Mouse (Mus musculus) intestine, embryonic 14.5 days (tissue): Measurements from ENCODE around the gene Tspan11. TPM values are rescaled to one million over a fixed set of nuclear protein-coding genes. Genes with fewer than 3 reads are reported as not detected.

ENCODE experiments used
- ATAC-seq: fragments of 200-750 bp; cut with Nextera tagmentation; replicated peaks from 2 replicates; pipeline ENCODE4 v1.8.0; 2017; ENCODE audit warnings: low read depth, moderate number of reproducible peaks, moderate TSS enrichment, moderate library complexity; ENCODE audit not compliant: low FRiP score, low TSS enrichment
- DNase-seq: peaks from one replicate; pipeline ENCODE4 v3.0.0-alpha.2; 2018; ENCODE audit warnings: low spot score
- H3K27ac ChIP-seq: fragments of 300-500 bp; sonication (generic); 2 replicates; pipeline ENCODE4 v1.5.1; 2014; ENCODE audit warnings: low read depth, mild to moderate bottlenecking, control low read depth
- H3K27me3 ChIP-seq: fragments of 300-500 bp; sonication (generic); replicated peaks from 2 replicates; pipeline ENCODE4 v1.6.1; 2014; ENCODE audit warnings: low read length, control low read depth; ENCODE audit not compliant: control insufficient read depth, insufficient read depth
- H3K36me3 ChIP-seq: fragments of 300-500 bp; sonication (generic); 2 replicates; pipeline ENCODE4 v1.6.1; 2014; ENCODE audit warnings: low read length, control low read depth; ENCODE audit not compliant: control insufficient read depth, insufficient read depth
- H3K4me1 ChIP-seq: fragments of 300-500 bp; sonication (generic); replicated peaks from 2 replicates; pipeline ENCODE4 v1.6.1; 2014; ENCODE audit warnings: low read length, control low read depth, mixed read lengths; ENCODE audit not compliant: control insufficient read depth, insufficient read depth
- H3K4me2 ChIP-seq: fragments of 300-500 bp; sonication (generic); 2 replicates; pipeline ENCODE4 v1.6.1; 2014; ENCODE audit warnings: low read length
- H3K4me3 ChIP-seq: fragments of 300-500 bp; sonication (generic); 2 replicates; pipeline ENCODE4 v1.5.1; 2014; ENCODE audit warnings: low read depth, low read length, control low read depth, mixed read lengths
- H3K9ac ChIP-seq: fragments of 300-500 bp; sonication (generic); 2 replicates; pipeline ENCODE4 v1.6.1; 2014; ENCODE audit warnings: mild to moderate bottlenecking, low read length
- H3K9me3 ChIP-seq: fragments of 300-500 bp; sonication (generic); 2 replicates; pipeline ENCODE4 v1.6.1; 2016; ENCODE audit warnings: low read length, control low read depth; ENCODE audit not compliant: control insufficient read depth
- whole genome bisulfite sequencing: fragments of 180-500 bp; shearing (Covaris S2); extraction: QIAGEN DNeasy Blood & Tissue Kit; methylation state at CpG from one replicate; pipeline ENCODE4 v1.1.7; 2014; 5-methylcytosine and 5-hydroxymethylcytosine counted together
- polyA plus RNA-seq: library from polyadenylated mRNA; unstranded; fragments of >200 nt; fragmentation: Nextera tagmentation; extraction: Ambion mirVana; gene quantifications from 2 replicates; pipeline ENCODE4 v1.2.1, GENCODE M21; 2014

The Tspan11 gene
- polyA plus RNA-seq, 1 experiment from 2014 or later, result 4.1 TPM

GRCm38 (mm10) chr6:127870345-127871324, 16.8 kb upstream of the Tspan11 start:
- Histone ChIP-seq H3K36me3 (no peaks in the 10 kb centered on the region), H3K4me1 (peaks cover 10% of the 10 kb centered on the region)

DNA sequence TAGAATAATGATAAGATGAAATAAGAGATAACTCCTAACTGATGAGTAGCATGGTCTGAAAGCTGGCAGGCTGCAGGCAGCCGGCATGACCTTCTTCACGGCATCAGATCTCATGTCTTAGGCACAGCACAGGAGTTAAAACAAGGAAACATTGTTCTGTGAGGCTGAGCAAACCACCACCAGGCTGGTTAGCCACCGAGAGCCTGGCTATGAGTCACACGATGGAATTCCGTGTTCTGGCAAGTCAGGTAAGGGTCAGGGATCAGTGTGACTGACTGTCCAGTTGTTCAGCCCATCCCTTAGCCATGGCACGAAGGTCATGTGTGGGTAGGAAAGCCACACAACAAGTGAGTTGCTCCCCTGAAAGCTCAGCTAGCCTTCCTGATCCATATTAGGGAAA, 16.0 kb upstream of the Tspan11 start:
- Histone ChIP-seq H3K9me3 (0 out of 2 replicates have a peak, but pooled peaks cover 2% of the 10 kb centered on the region), H3K27ac (no peak overlapping the region), H3K27me3 (no peaks in the 10 kb centered on the region), H3K4me1 (peaks cover 10% of the 10 kb centered on the region), H3K4me3 (no peak overlapping the region), H3K4me2 (no peak overlapping the region), H3K9ac (no peak overlapping the region), H3K36me3 (no peaks in the 10 kb centered on the region)
- ATAC-seq (no peak), DNase-seq (no peak)
- 78% methylated on average over 6 of the region's 6 CpGs for WGBS

More at GRCm38 (mm10) chr6:127870345-127871324, 16.8 kb upstream of the Tspan11 start:
- Histone ChIP-seq H3K9me3 (0 out of 2 replicates have a peak, but pooled peaks cover 2% of the 10 kb centered on the region), H3K4me3 (no peak overlapping the region), H3K27ac (peak overlapping the region; percentile 69), H3K9ac (no peak overlapping the region), H3K4me2 (no peak overlapping the region), H3K27me3 (no peaks in the 10 kb centered on the region)
- DNase-seq (no peak), ATAC-seq (no peak)
- WGBS, result 56% methylated on average over 12 of the region's 12 CpGs

DNA sequence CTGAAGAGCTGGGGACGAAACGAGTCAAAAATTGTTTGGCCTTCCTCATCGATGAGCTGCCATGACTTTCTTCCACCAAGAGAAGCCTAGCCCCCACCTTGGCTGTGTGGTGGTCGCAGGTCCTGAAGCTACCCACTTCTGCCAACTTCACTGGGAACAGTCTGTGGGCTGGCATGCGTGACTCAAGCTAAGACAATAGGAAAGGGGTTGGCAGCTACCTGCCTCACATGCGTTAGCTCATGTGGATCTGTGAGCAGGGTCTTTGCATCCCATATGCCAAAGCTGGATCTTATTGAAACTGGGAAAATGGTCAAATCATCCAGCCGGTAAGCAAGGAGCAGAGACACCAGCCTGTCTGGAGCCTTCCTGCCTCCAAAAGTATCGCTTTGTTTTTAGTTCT, 14.8 kb upstream of the Tspan11 start:
- H3K4me3 ChIP-seq, result no peak overlapping the region
- peaks cover 10% of the 10 kb centered on the region for H3K4me1 ChIP-seq
- H3K27me3 ChIP-seq, result no peaks in the 10 kb centered on the region
- H3K9ac ChIP-seq, result no peak overlapping the region
- no peak for DNase-seq
- 0 out of 2 replicates have a peak, but pooled peaks cover 2% of the 10 kb centered on the region for H3K9me3 ChIP-seq
- no peaks in the 10 kb centered on the region for H3K36me3 ChIP-seq
- ATAC-seq, result no peak
- no peak overlapping the region for H3K4me2 ChIP-seq
- H3K27ac ChIP-seq, result no peak overlapping the region
- WGBS, result 91% methylated on average over 8 of the region's 8 CpGs

DNA sequence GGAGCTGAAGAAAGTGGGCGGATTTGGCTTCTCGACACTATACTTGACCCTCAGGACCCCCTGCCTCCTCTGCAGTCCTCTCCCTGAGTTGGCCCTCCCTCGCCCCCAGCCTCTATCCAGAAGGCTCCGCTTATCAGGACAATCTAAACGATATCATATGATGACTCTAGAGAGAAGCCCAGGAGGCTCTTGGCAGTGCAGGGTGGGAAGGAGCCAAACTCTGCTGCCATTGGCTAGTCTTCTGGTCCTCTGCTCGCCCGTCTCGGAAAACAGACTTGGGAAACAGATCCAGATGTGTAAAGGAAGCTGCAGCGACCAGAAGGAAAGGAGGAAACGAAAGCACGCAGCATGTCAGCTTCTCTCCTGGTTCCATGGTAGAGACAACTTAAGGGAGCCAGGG, 11.5 kb upstream of the Tspan11 start:
- no peaks in the 10 kb centered on the region for H3K27me3 ChIP-seq
- H3K27ac ChIP-seq, result no peak overlapping the region
- no peak for DNase-seq
- 55% methylated on average over 10 of the region's 11 CpGs for WGBS
- no peak overlapping the region for H3K4me3 ChIP-seq
- H3K36me3 ChIP-seq, result no peaks in the 10 kb centered on the region
- peaks cover 7% of the 10 kb centered on the region; the same call in 1 of the 2 replicates for H3K9me3 ChIP-seq
- H3K4me1 ChIP-seq, result peaks cover under 1% of the 10 kb centered on the region; the same call in 1 of the 2 replicates
- ATAC-seq, result no peak
- no peak overlapping the region for H3K4me2 ChIP-seq
- H3K9ac ChIP-seq, result no peak overlapping the region

- H3K27ac ChIP-seq, result no peak overlapping the region
- no peak overlapping the region for H3K4me3 ChIP-seq
- WGBS, result 74% methylated on average over 9 of the region's 9 CpGs
- no peaks in the 10 kb centered on the region for H3K27me3 ChIP-seq
- no peak for ATAC-seq
- H3K4me1 ChIP-seq, result no peaks in the 10 kb centered on the region
- no peak overlapping the region for H3K9ac ChIP-seq
- H3K4me2 ChIP-seq, result no peak overlapping the region
- DNase-seq, result no peak
- peaks cover 5% of the 10 kb centered on the region; the same call in 1 of the 2 replicates for H3K9me3 ChIP-seq
- no peaks in the 10 kb centered on the region for H3K36me3 ChIP-seq
Observed at GRCm38 (mm10) chr6:127876436-127876835, 11.0 kb upstream of the Tspan11 start.

DNA sequence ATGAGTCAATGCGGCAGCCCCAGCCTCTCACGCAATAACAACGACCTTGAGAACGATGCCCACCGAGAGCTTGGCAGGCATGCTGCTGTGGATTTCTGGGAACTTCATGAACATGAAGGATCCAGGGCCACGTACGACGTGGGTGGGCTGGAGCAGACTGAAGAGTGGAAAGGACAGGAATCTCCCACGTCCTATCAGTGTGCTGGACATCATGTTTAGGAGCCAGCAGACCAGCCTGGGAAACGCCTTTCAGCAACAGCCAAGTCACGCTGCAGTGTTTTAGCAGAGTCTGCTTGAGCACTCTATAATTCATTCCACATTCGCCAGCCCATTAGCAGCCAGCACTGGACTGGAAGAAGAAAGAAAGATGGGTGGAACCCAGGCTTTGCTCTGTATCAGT, 10.4 kb upstream of the Tspan11 start:
- Histone ChIP-seq H3K27ac (no peak overlapping the region), H3K36me3 (no peaks in the 10 kb centered on the region), H3K9ac (no peak overlapping the region), H3K9me3 (peaks cover 5% of the 10 kb centered on the region; the same call in 1 of the 2 replicates), H3K4me2 (no peak overlapping the region), H3K4me1 (no peaks in the 10 kb centered on the region), H3K4me3 (no peak overlapping the region), H3K27me3 (no peaks in the 10 kb centered on the region)
- no peak for DNase-seq
- no peak for ATAC-seq
- 63% methylated on average over 12 of the region's 12 CpGs for WGBS

- no peak overlapping the region for H3K27ac ChIP-seq
- no peak overlapping the region for H3K4me2 ChIP-seq
- no peak overlapping the region for H3K9ac ChIP-seq
- no peaks in the 10 kb centered on the region for H3K4me1 ChIP-seq
- 90% methylated on average over 6 of the region's 6 CpGs for WGBS
- H3K36me3 ChIP-seq, result no peaks in the 10 kb centered on the region
- no peak overlapping the region for H3K4me3 ChIP-seq
- no peaks in the 10 kb centered on the region for H3K27me3 ChIP-seq
- ATAC-seq (no peak), DNase-seq (no peak)
- peaks cover 5% of the 10 kb centered on the region; the same call in 1 of the 2 replicates for H3K9me3 ChIP-seq
Observed at GRCm38 (mm10) chr6:127879472-127879871, 7.9 kb upstream of the Tspan11 start.

DNA sequence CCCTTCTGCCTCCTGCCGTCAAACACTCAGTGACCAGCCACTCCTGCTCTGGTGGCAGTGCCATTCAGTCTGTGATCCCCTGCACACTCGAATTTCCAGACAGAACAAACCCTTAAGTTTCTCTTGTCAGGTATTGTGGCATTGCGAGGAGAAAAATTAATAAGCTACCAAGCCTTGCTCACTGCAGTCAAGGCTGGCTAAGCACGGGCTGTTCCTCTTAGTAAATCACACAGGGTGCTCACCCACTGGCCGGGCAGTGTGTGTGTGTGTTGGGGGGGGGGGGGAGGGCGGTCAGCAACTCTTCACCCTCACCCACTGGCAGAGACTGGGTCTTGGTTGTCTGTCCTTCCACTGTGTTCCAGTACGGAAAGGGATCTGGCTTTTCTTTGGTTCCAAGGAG, 473 bp upstream of the Tspan11 start:
- Histone ChIP-seq H3K27ac (no peak overlapping the region), H3K9me3 (no peaks in the 10 kb centered on the region), H3K4me1 (no peaks in the 10 kb centered on the region; the same call in 1 of the 2 replicates), H3K4me2 (peak overlapping the region; percentile 78; the same call in 1 of the 2 replicates), H3K27me3 (no peaks in the 10 kb centered on the region), H3K9ac (no peak overlapping the region), H3K4me3 (peak overlapping the region; percentile 44; the same call in 1 of the 2 replicates), H3K36me3 (no peaks in the 10 kb centered on the region)
- DNase-seq (no peak), ATAC-seq (0 out of 2 replicates have a peak, but pooled peaks have one; percentile 20)
- WGBS, result 14% methylated on average over 7 of the region's 7 CpGs
